Mouse (Mus musculus) fibroblast of lung, adult 2 months (primary cell): ENCODE measurements around the gene Txnip.
A peak's percentile ranks its signal among the peaks of the same experiment; 100 is the strongest.

ENCODE experiments used
- DNase-seq: peaks from one replicate; pipeline ENCODE4 v3.0.0-alpha.2; 2011; ENCODE audit warnings: low read depth

Gene Txnip

GRCm38 (mm10) chr3:96551890-96552289 lies 5.9 kb upstream of the Txnip start:
- DNase-seq = no peak

- no peak for DNase-seq
These were observed 4.2 kb upstream of the Txnip start for GRCm38 (mm10) chr3:96553601-96554000.

- DNase-seq = no peak
These were observed 3.5 kb upstream of the Txnip start for GRCm38 (mm10) chr3:96554251-96554650.

GRCm38 (mm10) chr3:96555041-96555596 lies 2.6 kb upstream of the Txnip start:
- peak; percentile 79 for DNase-seq

- no peak for DNase-seq
These were observed 1.6 kb upstream of the Txnip start for GRCm38 (mm10) chr3:96555999-96556614.

GRCm38 (mm10) chr3:96556651-96557635 lies 814 bp upstream of the Txnip start:
- no peak for DNase-seq

GRCm38 (mm10) chr3:96558159-96558558 lies 402 bp downstream of the Txnip start:
- DNase-seq = no peak

- no peak for DNase-seq
These were observed 975 bp downstream of the Txnip start for GRCm38 (mm10) chr3:96558668-96559196.

GRCm38 (mm10) chr3:96559398-96559910 lies 1.7 kb downstream of the Txnip start:
- DNase-seq = no peak

GRCm38 (mm10) chr3:96559911-96560850 lies 2.4 kb downstream of the Txnip start:
- DNase-seq = no peak

- no peak for DNase-seq
These were observed 3.3 kb downstream of the Txnip start for GRCm38 (mm10) chr3:96560881-96561668.

- no peak for DNase-seq
These were observed 4.4 kb downstream of the Txnip start for GRCm38 (mm10) chr3:96561946-96562681.

- no peak for DNase-seq
These were observed 5.5 kb downstream of the Txnip start for GRCm38 (mm10) chr3:96563267-96563666.

- DNase-seq = no peak
These were observed 6.3 kb downstream of the Txnip start for GRCm38 (mm10) chr3:96563911-96564632.

GRCm38 (mm10) chr3:96564633-96565032 lies 6.9 kb downstream of the Txnip start:
- DNase-seq = no peak

GRCm38 (mm10) chr3:96565105-96565504 lies 7.3 kb downstream of the Txnip start:
- no peak for DNase-seq

GRCm38 (mm10) chr3:96566661-96567450 lies 9.1 kb downstream of the Txnip start:
- DNase-seq = no peak

- no peak for DNase-seq
These were observed 10.8 kb downstream of the Txnip start for GRCm38 (mm10) chr3:96568605-96569004.
